Comparison of ENCODE assay signal across 8 mouse cellular contexts in genomic region chr19:6140374-6140677, GRCm38 (mm10). TPM values are rescaled to one million over a fixed set of nuclear protein-coding genes. Genes with fewer than 3 reads are reported as not detected.
DNase-seq lines count a peak whose midpoint lies in the region; ATAC-seq and TF ChIP-seq lines count a peak whose summit lies in the region.

No protein-coding gene starts in this region.

- TF ChIP-seq EP300 in heart, adult 2 months (IDR thresholded peaks at IDR 0.05; ENCODE audit: insufficient read depth, low read depth, low read length), result no peak

- intact Hi-C loops in heart, adult 2 months (cut with DNase I), result loop anchor here (1.0 to 2.0 kb wide), 2 partner anchors 12 to 96 kb away; partner anchors contain the start of gene Snx15

- peaks cover 1% of the 10 kb centered on the region; the same call in 1 of the 2 replicates for H3K4me1 ChIP-seq in heart, adult 2 months (ENCODE audit: control insufficient read depth, insufficient read depth, low read length)
- H3K4me1 ChIP-seq in forebrain, embryonic 15.5 days, result peaks cover 15% of the 10 kb centered on the region
- H3K4me1 ChIP-seq in liver, embryonic 16.5 days (ENCODE audit: control insufficient read depth, low read depth, low read length), result peaks cover 13% of the 10 kb centered on the region

- H3K4me2 ChIP-seq in forebrain, embryonic 15.5 days (replicated peaks), result peak overlapping the region; percentile 88
- peak overlapping the region; percentile 98 for H3K4me2 ChIP-seq in liver, embryonic 16.5 days (ENCODE audit: low read depth, low read length)

- H3K27ac ChIP-seq in heart, adult 2 months, result peak overlapping the region; percentile 97
- H3K27ac ChIP-seq in forebrain, embryonic 15.5 days (replicated peaks), result peak overlapping the region; percentile 98
- peak overlapping the region; percentile 99 for H3K27ac ChIP-seq in liver, embryonic 16.5 days (ENCODE audit: low read length)

- H3K9ac ChIP-seq in heart, adult 2 months (ENCODE audit: low read depth, low read length), result peak overlapping the region; percentile 90
- H3K9ac ChIP-seq in forebrain, embryonic 15.5 days (replicated peaks), result peak overlapping the region; percentile 93
- H3K9ac ChIP-seq in liver, embryonic 16.5 days (ENCODE audit: low read depth, low read length), result peak overlapping the region; percentile 81

- no peaks in the 10 kb centered on the region for H3K36me3 ChIP-seq in heart, adult 2 months (ENCODE audit: control insufficient read depth, insufficient read depth, low read length)
- peaks cover 18% of the 10 kb centered on the region for H3K36me3 ChIP-seq in forebrain, embryonic 15.5 days
- peaks cover 3% of the 10 kb centered on the region; the same call in 1 of the 2 replicates for H3K36me3 ChIP-seq in liver, embryonic 16.5 days (ENCODE audit: control insufficient read depth, insufficient read depth)

- TF ChIP-seq CTCF in heart, adult 2 months (IDR thresholded peaks at IDR 0.05), result no peak

- peak; percentile 17 for ATAC-seq in CD4-positive, CD25-positive, alpha-beta regulatory T cell, adult 4 months
- ATAC-seq in forebrain, embryonic 15.5 days (replicated peaks), result no peak
- ATAC-seq in liver, embryonic 16.5 days (ENCODE audit: low read depth), result no peak

- H3K27me3 ChIP-seq in heart, adult 2 months (ENCODE audit: control insufficient read depth, insufficient read depth, low read length), result no peaks in the 10 kb centered on the region
- H3K27me3 ChIP-seq in forebrain, embryonic 15.5 days, result no peaks in the 10 kb centered on the region
- H3K27me3 ChIP-seq in liver, embryonic 16.5 days (ENCODE audit: control insufficient read depth, insufficient read depth, low read depth, low read length), result no peaks in the 10 kb centered on the region

- peak overlapping the region; percentile 94 for H3K4me3 ChIP-seq in heart, adult 2 months
- H3K4me3 ChIP-seq in forebrain, embryonic 15.5 days, result peak overlapping the region; percentile 68
- peak overlapping the region; percentile 75 for H3K4me3 ChIP-seq in liver, embryonic 16.5 days (ENCODE audit: low read depth, low read length)

- no peak for DNase-seq in heart, adult 2 months
- no peak for DNase-seq in heart, postnatal 4 days
- DNase-seq in T-cell, adult 2 months (ENCODE audit: low spot score), result no peak
- no peak for DNase-seq in cerebellum, adult 8-10 months
- DNase-seq in cerebellum, adult 11 months, result no peak

- 3% methylated on average over 16 of the region's 16 CpGs for WGBS in heart, adult 2 months
- 5% methylated on average over 16 of the region's 16 CpGs for WGBS in forebrain, embryonic 15.5 days
- 4% methylated on average over 16 of the region's 16 CpGs for WGBS in liver, embryonic 16.5 days (ENCODE audit: insufficient replicate concordance)

- no peaks in the 10 kb centered on the region for H3K9me3 ChIP-seq in forebrain, embryonic 15.5 days
- H3K9me3 ChIP-seq in liver, embryonic 16.5 days (replicated peaks; ENCODE audit: control insufficient read depth, low read length), result no peaks in the 10 kb centered on the region

- H3K79me2 ChIP-seq in heart, adult 2 months (replicated peaks; ENCODE audit: control insufficient read depth, insufficient read depth, low read length), result no peaks in the 10 kb centered on the region

- no peak for TF ChIP-seq POLR2A in heart, adult 2 months (IDR thresholded peaks at IDR 0.05; ENCODE audit: insufficient read depth, low read depth, low read length)

RNA-seq across cellular contexts. Expression of gene Batf2, which starts 0.5 kb away (rescaled TPM):
- 1 to 10 TPM in 1 of 2 experiments, under 1 TPM in 1; 0.98 to 1.6 TPM for total RNA-seq in heart, adult 2 months (2021)
- polyA plus RNA-seq in heart, adult 2 months (2012; rRNA removed), result 2.3 and 3.2 TPM in 2 replicates
- total RNA-seq in heart, postnatal 4 days (2021), result under 1 TPM; 0.21 to 0.38 TPM
- not detected for polyA plus RNA-seq in CD4-positive, CD25-positive, alpha-beta regulatory T cell, adult 4 months (2017; shearing (Covaris generic))
- polyA plus RNA-seq in forebrain, embryonic 15.5 days (2015; fragmentation: Nextera tagmentation; extraction: Ambion mirVana), result 0.13 TPM in 1 of 2 replicates, not detected in the other
- polyA plus RNA-seq in liver, embryonic 16.5 days (2015; fragmentation: Nextera tagmentation; extraction: Ambion mirVana), result 0.09 and 0.66 TPM in 2 replicates

RNA-seq across cellular contexts. Expression of gene Arl2, which starts 1.0 kb away (rescaled TPM):
- total RNA-seq in heart, adult 2 months (2021), result 10 to 100 TPM; 62.1 to 72.9 TPM
- polyA plus RNA-seq in heart, adult 2 months (2012; rRNA removed), result 153 and 155 TPM in 2 replicates
- total RNA-seq in heart, postnatal 4 days (2021), result 10 to 100 TPM; 62.3 to 62.8 TPM
- 10 to 100 TPM; 17.1 to 31.5 TPM for polyA plus RNA-seq in CD4-positive, CD25-positive, alpha-beta regulatory T cell, adult 4 months (2017; shearing (Covaris generic))
- 84.4 and 90.1 TPM in 2 replicates for polyA plus RNA-seq in forebrain, embryonic 15.5 days (2015; fragmentation: Nextera tagmentation; extraction: Ambion mirVana)
- 23.5 and 25.1 TPM in 2 replicates for polyA plus RNA-seq in liver, embryonic 16.5 days (2015; fragmentation: Nextera tagmentation; extraction: Ambion mirVana)

RNA-seq across cellular contexts. Expression of gene Snx15, which starts 12.2 kb away (rescaled TPM):
- total RNA-seq in heart, adult 2 months (2021), result 10 to 100 TPM; 14.1 to 16.6 TPM
- polyA plus RNA-seq in heart, adult 2 months (2012; rRNA removed), result 22.0 and 29.5 TPM in 2 replicates
- total RNA-seq in heart, postnatal 4 days (2021), result 10 to 100 TPM; 13.4 to 13.7 TPM
- polyA plus RNA-seq in CD4-positive, CD25-positive, alpha-beta regulatory T cell, adult 4 months (2017; shearing (Covaris generic)), result 10 to 100 TPM; 20.9 to 26.5 TPM
- 43.1 and 45.6 TPM in 2 replicates for polyA plus RNA-seq in forebrain, embryonic 15.5 days (2015; fragmentation: Nextera tagmentation; extraction: Ambion mirVana)
- polyA plus RNA-seq in liver, embryonic 16.5 days (2015; fragmentation: Nextera tagmentation; extraction: Ambion mirVana), result 54.8 and 61.2 TPM in 2 replicates

RNA-seq across cellular contexts. Expression of gene Sac3d1, which starts 21.9 kb away (rescaled TPM):
- total RNA-seq in heart, adult 2 months (2021), result 10 to 100 TPM in 1 of 2 experiments, 1 to 10 TPM in 1; 8.7 to 10.3 TPM
- 13.1 and 15.4 TPM in 2 replicates for polyA plus RNA-seq in heart, adult 2 months (2012; rRNA removed)
- total RNA-seq in heart, postnatal 4 days (2021), result 10 to 100 TPM; 17.4 to 17.6 TPM
- polyA plus RNA-seq in CD4-positive, CD25-positive, alpha-beta regulatory T cell, adult 4 months (2017; shearing (Covaris generic)), result 1 to 10 TPM in 1 of 2 experiments, under 1 TPM in 1; 0.43 to 2.2 TPM
- polyA plus RNA-seq in forebrain, embryonic 15.5 days (2015; fragmentation: Nextera tagmentation; extraction: Ambion mirVana), result 53.5 and 56.5 TPM in 2 replicates
- 16.5 and 16.8 TPM in 2 replicates for polyA plus RNA-seq in liver, embryonic 16.5 days (2015; fragmentation: Nextera tagmentation; extraction: Ambion mirVana)

RNA-seq across cellular contexts. Expression of gene Naaladl1, which starts 34.7 kb away (rescaled TPM):
- not detected for total RNA-seq in heart, adult 2 months (2021)
- not detected in 2 replicates for polyA plus RNA-seq in heart, adult 2 months (2012; rRNA removed)
- under 1 TPM; 0.50 to 0.52 TPM for total RNA-seq in heart, postnatal 4 days (2021)
- under 1 TPM in 1 of 2 experiments, not detected in 1; 0.17 TPM for polyA plus RNA-seq in CD4-positive, CD25-positive, alpha-beta regulatory T cell, adult 4 months (2017; shearing (Covaris generic))
- polyA plus RNA-seq in forebrain, embryonic 15.5 days (2015; fragmentation: Nextera tagmentation; extraction: Ambion mirVana), result 0.33 and 0.53 TPM in 2 replicates
- 2.5 TPM in 2 replicates for polyA plus RNA-seq in liver, embryonic 16.5 days (2015; fragmentation: Nextera tagmentation; extraction: Ambion mirVana)
